Mouse (Mus musculus): ENCODE measurements at regions not wholly inside any gene's neighbourhood (a gene's known extent, or its start where the extent isn't known, plus 50 kb on each side); places are given as distances from the start of the nearest gene placed in this dataset.

DNA sequence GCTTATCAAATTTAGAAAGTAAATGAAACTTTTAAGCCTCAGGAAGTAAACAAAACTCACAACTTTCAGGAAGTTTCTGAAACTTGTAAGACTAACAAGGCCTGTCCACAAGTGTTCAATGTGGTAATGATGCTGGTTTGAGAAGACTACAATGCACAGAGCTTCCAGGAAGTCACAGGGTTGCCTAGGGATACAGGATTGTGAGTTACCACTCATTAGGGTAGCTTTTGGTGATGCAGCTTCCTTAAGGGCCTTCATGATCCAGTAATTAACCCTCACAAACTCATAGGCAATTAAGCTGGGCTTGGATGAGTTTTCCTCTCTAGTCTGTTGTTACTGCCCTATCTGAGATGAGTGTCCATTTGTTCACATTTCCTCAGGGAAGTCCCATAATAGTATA is 291.2 kb upstream of the Kcnh7 start:
- H3K27me3 ChIP-seq: no peaks in the 10 kb centered on the region
- ATAC-seq: no peak
- ChIA-PET POLR2A (no interaction called here), CTCF (no interaction called here)
- in situ Hi-C loops (cut with MboI; ENCODE audit: low pct_unique_long_range_greater_than_20kb): no loop called here
- TF ChIP-seq CTCF (IDR thresholded peaks at IDR 0.05): no peak
- DNase-seq (ENCODE audit: low read depth, low spot score): no peak

DNA sequence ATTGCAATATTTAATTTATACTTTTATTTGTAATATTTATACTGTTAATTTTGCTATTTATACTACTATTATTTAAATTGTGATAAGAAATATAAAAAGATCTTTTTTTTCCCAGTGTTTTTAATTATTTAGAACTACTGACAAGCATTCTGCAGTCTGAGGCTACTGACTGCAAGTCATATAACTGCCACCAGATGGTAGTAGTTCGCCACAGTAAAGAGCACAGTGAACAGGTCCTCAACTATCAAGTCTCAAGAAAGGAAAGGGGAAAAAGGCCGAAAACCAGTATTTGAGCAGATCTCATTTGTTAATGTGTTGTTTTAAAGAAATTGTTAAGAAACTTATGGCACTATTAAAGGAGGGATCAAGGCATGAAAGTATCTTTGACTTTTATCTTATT is 289.6 kb upstream of the Kcnh7 start:
- TF ChIP-seq CTCF (IDR thresholded peaks at IDR 0.05): peak; percentile 72
- ChIA-PET POLR2A (no interaction called here), CTCF (interaction anchor here (1.0 kb wide), 1 partner anchor 34 kb away, joined by 3 read pairs; no protein-coding TSS in a partner anchor)
- in situ Hi-C loops (cut with MboI; ENCODE audit: low pct_unique_long_range_greater_than_20kb): no loop called here
- peak; percentile 79 for ATAC-seq
- no peaks in the 10 kb centered on the region for H3K27me3 ChIP-seq
- no peak for DNase-seq (ENCODE audit: low read depth, low spot score)

DNA sequence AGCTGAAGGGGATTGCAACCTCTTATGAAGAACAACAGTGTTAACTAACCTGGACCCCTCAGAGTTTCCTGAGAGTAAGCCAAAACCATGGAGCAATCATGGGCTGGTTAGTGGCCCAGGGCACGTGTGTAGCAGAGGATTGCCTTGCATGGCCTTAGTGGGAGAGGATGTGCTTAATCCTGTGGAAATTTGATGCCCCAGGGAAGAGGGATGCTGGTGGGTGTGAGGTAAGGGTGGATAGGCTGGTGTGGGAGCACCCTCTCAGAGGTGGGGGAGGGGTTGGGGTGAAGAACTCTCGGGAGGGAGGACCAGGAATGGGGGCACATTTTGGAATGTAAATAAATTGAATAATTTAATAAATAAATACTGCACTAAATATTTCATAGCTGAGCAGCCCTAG is 288.2 kb upstream of the Kcnh7 start:
- in situ Hi-C loops (cut with MboI; ENCODE audit: low pct_unique_long_range_greater_than_20kb): no loop called here
- POLR2A ChIA-PET: no interaction called here
- no peak for TF ChIP-seq CTCF (IDR thresholded peaks at IDR 0.05)
- CTCF ChIA-PET: no interaction called here
- no peak for DNase-seq (ENCODE audit: low read depth, low spot score)
- no peaks in the 10 kb centered on the region for H3K27me3 ChIP-seq
- ATAC-seq: no peak

DNA sequence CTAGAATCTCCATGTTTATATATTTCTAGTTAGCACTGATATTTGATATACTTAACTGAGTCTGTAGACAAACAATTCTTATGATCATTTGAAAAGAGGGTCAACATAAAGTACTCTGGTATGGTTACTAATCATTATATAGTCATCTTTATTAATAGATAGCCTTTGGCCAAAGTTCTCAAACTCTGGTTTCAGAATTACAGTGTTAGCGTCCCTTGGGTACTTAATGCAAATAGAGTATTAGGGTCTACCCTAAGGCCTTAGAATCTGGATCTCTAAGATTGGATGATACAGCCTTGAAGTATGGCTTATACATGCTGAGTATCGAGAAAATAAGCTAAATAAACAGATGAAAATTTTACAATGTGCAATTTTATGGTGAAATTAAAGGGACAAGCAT is 275.0 kb upstream of the Kcnh7 start:
- ChIA-PET POLR2A (no interaction called here), CTCF (no interaction called here)
- no peak for DNase-seq (ENCODE audit: low read depth, low spot score)
- TF ChIP-seq CTCF (IDR thresholded peaks at IDR 0.05): no peak
- in situ Hi-C loops (cut with MboI; ENCODE audit: low pct_unique_long_range_greater_than_20kb): no loop called here
- ATAC-seq: no peak
- peaks cover 4% of the 10 kb centered on the region for H3K27me3 ChIP-seq

DNA sequence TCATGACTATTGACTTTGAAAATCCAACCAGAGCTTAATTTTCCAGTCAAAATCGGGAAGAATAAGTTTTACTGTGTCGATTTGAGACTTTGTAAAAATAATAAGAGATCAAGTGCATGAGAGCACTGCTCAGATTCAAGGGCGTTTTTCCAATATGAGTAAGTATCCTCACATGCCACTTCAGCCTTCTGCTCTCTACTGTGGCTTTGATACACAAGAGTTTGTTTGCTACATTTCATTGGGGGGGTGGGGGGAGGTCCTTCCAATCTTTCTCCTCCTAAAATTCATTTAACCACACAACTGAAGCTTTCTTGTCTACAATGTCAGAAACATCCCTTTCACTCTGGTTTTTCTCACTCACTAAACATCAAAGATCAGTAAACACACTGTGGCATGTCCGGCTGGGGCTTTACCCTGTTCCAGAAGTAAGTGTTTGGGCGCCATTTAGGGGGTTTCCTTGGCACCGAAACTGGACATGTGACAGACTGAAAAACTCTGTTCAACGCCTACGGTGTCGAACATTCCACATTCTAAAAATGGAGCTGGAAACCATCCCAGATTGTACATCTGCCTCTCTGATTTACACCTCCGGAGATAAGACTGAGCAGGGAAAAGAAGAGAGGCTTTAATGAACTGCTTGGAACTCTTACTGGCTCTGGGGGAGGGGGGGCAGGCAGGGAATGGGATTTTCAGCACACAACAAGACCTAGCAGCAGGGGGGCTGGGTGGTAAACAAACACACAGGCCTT is 270.4 kb upstream of the Kcnh7 start:
- no peak for TF ChIP-seq CTCF (IDR thresholded peaks at IDR 0.05)
- CTCF ChIA-PET: no interaction called here
- POLR2A ChIA-PET: no interaction called here
- in situ Hi-C loops (cut with MboI; ENCODE audit: low pct_unique_long_range_greater_than_20kb): no loop called here
- no peak for DNase-seq (ENCODE audit: low read depth, low spot score)
- peaks cover 4% of the 10 kb centered on the region for H3K27me3 ChIP-seq
- no peak for ATAC-seq

DNA sequence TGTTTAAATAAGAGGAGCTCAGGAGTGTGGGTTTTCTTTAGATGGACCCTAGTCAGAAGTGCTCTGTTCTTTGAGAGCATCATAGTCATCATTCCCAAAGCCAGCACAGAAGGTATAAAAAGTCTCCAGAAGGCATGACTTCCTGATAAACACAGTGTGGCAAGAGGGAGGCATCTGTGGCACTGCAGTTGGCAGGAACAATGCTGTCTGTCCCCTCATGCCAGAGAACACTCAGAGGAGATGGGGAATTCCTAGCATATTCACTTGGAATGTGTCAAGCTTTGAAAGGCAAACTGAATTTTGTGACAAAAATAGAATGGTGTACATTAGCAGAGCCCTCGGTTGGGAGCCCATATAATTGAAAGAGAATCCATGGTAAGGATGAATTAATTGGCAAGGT is 268.8 kb upstream of the Kcnh7 start:
- TF ChIP-seq CTCF (IDR thresholded peaks at IDR 0.05): no peak
- ATAC-seq (no peak), DNase-seq (ENCODE audit: low read depth, low spot score) (no peak)
- ChIA-PET POLR2A (no interaction called here), CTCF (no interaction called here)
- H3K27me3 ChIP-seq: peaks cover 7% of the 10 kb centered on the region
- in situ Hi-C loops (cut with MboI; ENCODE audit: low pct_unique_long_range_greater_than_20kb): no loop called here

DNA sequence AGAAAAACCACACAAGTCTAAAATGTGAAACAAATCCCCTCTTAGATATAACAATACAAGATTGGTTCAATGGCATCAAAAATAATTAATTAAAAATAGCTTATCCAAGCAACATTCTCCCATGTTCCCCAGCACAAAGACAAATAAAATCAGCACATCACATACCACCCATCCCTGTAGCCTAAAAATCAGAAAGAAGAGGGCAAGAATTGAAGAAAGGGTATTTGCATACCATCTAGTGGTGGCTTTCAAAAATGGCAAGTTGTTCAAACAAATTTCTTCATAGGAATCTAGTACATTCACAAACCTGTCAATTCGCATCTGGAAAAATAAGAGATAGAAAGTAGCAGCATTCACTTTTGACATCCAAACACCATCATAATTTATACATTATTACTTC is 268.1 kb upstream of the Kcnh7 start:
- TF ChIP-seq CTCF (IDR thresholded peaks at IDR 0.05): peak; percentile 24
- ATAC-seq (no peak), DNase-seq (ENCODE audit: low read depth, low spot score) (no peak)
- POLR2A ChIA-PET: interaction anchor here (0.6 kb wide), 1 partner anchor 129 kb away, joined by 3 read pairs; no protein-coding TSS in a partner anchor
- in situ Hi-C loops (cut with MboI; ENCODE audit: low pct_unique_long_range_greater_than_20kb): no loop called here
- peaks cover 7% of the 10 kb centered on the region for H3K27me3 ChIP-seq
- CTCF ChIA-PET: no interaction called here

DNA sequence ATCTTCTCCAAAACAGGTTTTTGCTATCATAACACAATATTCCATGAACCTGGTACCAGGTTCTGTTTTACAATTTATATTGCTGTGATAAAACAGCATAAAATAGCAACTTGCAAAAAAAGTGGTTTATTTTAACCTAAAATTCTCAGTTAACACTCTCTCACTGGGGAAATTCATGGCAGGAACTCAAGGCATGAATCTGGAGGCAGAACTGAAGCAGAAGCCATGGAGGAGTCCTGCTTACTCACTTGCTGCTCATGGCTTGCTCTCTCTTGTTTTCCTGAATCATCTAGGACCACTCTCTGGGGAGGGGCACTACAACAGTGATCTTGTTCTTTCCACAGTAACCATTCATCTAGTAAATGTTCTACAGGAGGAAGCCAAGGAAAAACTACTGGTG is 250.2 kb upstream of the Kcnh7 start:
- in situ Hi-C loops (cut with MboI; ENCODE audit: low pct_unique_long_range_greater_than_20kb): no loop called here
- no peaks in the 10 kb centered on the region for H3K27me3 ChIP-seq
- TF ChIP-seq CTCF (IDR thresholded peaks at IDR 0.05): no peak
- POLR2A ChIA-PET: no interaction called here
- CTCF ChIA-PET: no interaction called here
- DNase-seq (ENCODE audit: low read depth, low spot score): no peak
- ATAC-seq: no peak

DNA sequence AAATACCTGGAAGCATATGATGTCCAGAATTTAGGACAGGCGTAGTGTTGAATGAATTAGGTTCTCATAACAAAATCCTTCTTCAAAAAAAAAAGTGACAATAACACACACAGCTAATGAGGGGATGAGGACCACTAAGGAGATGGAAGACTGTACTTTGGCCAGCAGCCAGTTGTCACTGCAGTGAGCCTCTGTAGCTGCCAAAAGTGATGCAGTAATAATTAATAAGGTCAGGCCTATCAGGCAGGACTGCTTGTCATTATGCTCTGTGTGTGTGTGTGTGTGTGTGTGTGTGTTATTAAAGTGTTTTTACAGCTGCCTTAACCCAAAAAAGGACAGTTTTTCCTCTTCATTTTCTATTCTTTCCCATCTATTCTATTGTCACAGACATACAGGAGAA is 221.3 kb upstream of the Kcnh7 start:
- no peak for TF ChIP-seq CTCF (IDR thresholded peaks at IDR 0.05)
- in situ Hi-C loops (cut with MboI; ENCODE audit: low pct_unique_long_range_greater_than_20kb): no loop called here
- H3K27me3 ChIP-seq: no peaks in the 10 kb centered on the region
- POLR2A ChIA-PET: no interaction called here
- CTCF ChIA-PET: interaction anchor here (1.5 kb wide), 1 partner anchor 13 kb away, joined by 5 read pairs; no protein-coding TSS in a partner anchor
- no peak for ATAC-seq
- DNase-seq (ENCODE audit: low read depth, low spot score): no peak

Data from Patski (cell line).